Mouse (Mus musculus): Measurements from ENCODE around the gene Gm17268. TPM values are rescaled to one million over a fixed set of nuclear protein-coding genes. Genes with fewer than 3 reads are reported as not detected.

Gm17268 gene
- polyA plus RNA-seq, 1 experiment, result not detected

Other genes with a start within 250 kb of the Gm17268 start
- 0.08 TPM in 1 of 2 replicates, not detected in the other for gene 5530401A14Rik, start 177.9 kb downstream of the Gm17268 start, polyA plus RNA-seq (2012; rRNA removed)
- 2.3 and 3.2 TPM in 2 replicates for gene Asic2, start 70.1 kb downstream of the Gm17268 start, polyA plus RNA-seq (2012; rRNA removed)
- 3.8 and 31.9 TPM in 2 replicates for gene Ccl2, start 3.0 kb downstream of the Gm17268 start, polyA plus RNA-seq (2012; rRNA removed)
- 1.2 and 7.8 TPM in 2 replicates for gene Ccl7, start 7.2 kb upstream of the Gm17268 start, polyA plus RNA-seq (2012; rRNA removed)
- gene Ccl11, start 19.3 kb upstream of the Gm17268 start, polyA plus RNA-seq (2012; rRNA removed), result 20.1 and 29.9 TPM in 2 replicates
- gene Ccl12, start 63.3 kb upstream of the Gm17268 start, polyA plus RNA-seq (2012; rRNA removed), result 6.5 and 18.0 TPM in 2 replicates
- gene Ccl8, start 76.6 kb upstream of the Gm17268 start, polyA plus RNA-seq (2012; rRNA removed), result 8.0 and 26.7 TPM in 2 replicates

Measured in gonadal fat pad, adult 2 months (tissue).